Mouse (Mus musculus) cerebellum, adult 2 months (tissue): ENCODE measurements around the gene Mrpl24.

Experiments used
- CTCF ChIP-seq: fragments of 200-500 bp; IDR thresholded peaks from 2 replicates; pipeline ENCODE4 v1.5.1; 2011; ENCODE audit warnings: low read depth, mild to moderate bottlenecking, control low read depth, low read length, moderate library complexity, borderline replicate concordance; ENCODE audit not compliant: insufficient read depth
- POLR2A ChIP-seq: fragments of 200-500 bp; IDR thresholded peaks from 2 replicates; pipeline ENCODE4 v1.6.1; 2011; ENCODE audit warnings: low read length, control low read depth, borderline replicate concordance; ENCODE audit not compliant: insufficient read depth

GRCm38 (mm10) chr3:87924996-87925395, 5.7 kb downstream of the Mrpl24 start:
- TF ChIP-seq POLR2A, result no peak
- no peak for TF ChIP-seq CTCF
